Mouse (Mus musculus) midbrain, embryonic 14.5 days (tissue): ENCODE results near the gene Olfr361. TPM values are rescaled to one million over a fixed set of nuclear protein-coding genes. Genes with fewer than 3 reads are reported as not detected.
"Not testable (repeated sequence)": the region's sequence is repeated elsewhere in the genome, so short reads cannot be mapped to it uniquely, and the experiment has no call there.

Experiments used
- ATAC-seq: fragments of 200-750 bp; cut with Nextera tagmentation; 2 replicates; pipeline ENCODE4 v1.8.0; 2017; ENCODE audit warnings: moderate number of reproducible peaks, moderate library complexity; ENCODE audit not compliant: low FRiP score, low TSS enrichment
- DNase-seq: peaks from one replicate; pipeline ENCODE4 v3.0.0-alpha.2; 2015
- H3K27ac ChIP-seq: fragments of 300-500 bp; sonication (generic); replicated peaks from 2 replicates; pipeline ENCODE4 v1.5.1; 2014; ENCODE audit warnings: mild to moderate bottlenecking, low read depth, low read length, moderate library complexity
- H3K27me3 ChIP-seq: fragments of 300-500 bp; sonication (generic); 2 replicates; pipeline ENCODE4 v1.6.1; 2014; ENCODE audit warnings: low read length, control low read depth, mixed read lengths; ENCODE audit not compliant: control insufficient read depth, insufficient read depth
- H3K36me3 ChIP-seq: fragments of 300-500 bp; sonication (generic); 2 replicates; pipeline ENCODE4 v1.6.1; 2014; ENCODE audit warnings: low read length, control low read depth; ENCODE audit not compliant: control insufficient read depth, insufficient read depth
- H3K4me1 ChIP-seq: fragments of 300-500 bp; sonication (generic); 2 replicates; pipeline ENCODE4 v1.6.1; 2014; ENCODE audit warnings: mild to moderate bottlenecking, antibody characterized with exemption, low read length, control low read depth; ENCODE audit not compliant: control insufficient read depth, insufficient read depth
- H3K4me2 ChIP-seq: fragments of 300-500 bp; sonication (generic); 2 replicates; pipeline ENCODE4 v1.6.1; 2014; ENCODE audit warnings: mild to moderate bottlenecking, low read length, moderate library complexity
- H3K4me3 ChIP-seq: fragments of 300-500 bp; sonication (generic); replicated peaks from 2 replicates; pipeline ENCODE4 v1.5.1; 2014; ENCODE audit warnings: low read depth, low read length
- H3K9ac ChIP-seq: fragments of 300-500 bp; sonication (generic); replicated peaks from 2 replicates; pipeline ENCODE4 v1.6.1; 2014; ENCODE audit warnings: mild to moderate bottlenecking, low read length, moderate library complexity
- H3K9me3 ChIP-seq: fragments of 300-500 bp; sonication (generic); 2 replicates; pipeline ENCODE4 v1.6.1; 2016; ENCODE audit warnings: low read length, control low read depth, mixed read lengths; ENCODE audit not compliant: control insufficient read depth
- WGBS: fragments of 180-500 bp; shearing (Covaris S2); extraction: QIAGEN DNeasy Blood & Tissue Kit; methylation state at CpG from one replicate; pipeline ENCODE4 v1.1.7; 2014; 5-methylcytosine and 5-hydroxymethylcytosine counted together
- polyA plus RNA-seq: library from polyadenylated mRNA; unstranded; fragments of >200 nt; fragmentation: Nextera tagmentation; extraction: Ambion mirVana; gene quantifications from 2 replicates; pipeline ENCODE4 v1.2.1, GENCODE M21; 2014

The Olfr361 gene
- not detected in 2 replicates for polyA plus RNA-seq

DNA sequence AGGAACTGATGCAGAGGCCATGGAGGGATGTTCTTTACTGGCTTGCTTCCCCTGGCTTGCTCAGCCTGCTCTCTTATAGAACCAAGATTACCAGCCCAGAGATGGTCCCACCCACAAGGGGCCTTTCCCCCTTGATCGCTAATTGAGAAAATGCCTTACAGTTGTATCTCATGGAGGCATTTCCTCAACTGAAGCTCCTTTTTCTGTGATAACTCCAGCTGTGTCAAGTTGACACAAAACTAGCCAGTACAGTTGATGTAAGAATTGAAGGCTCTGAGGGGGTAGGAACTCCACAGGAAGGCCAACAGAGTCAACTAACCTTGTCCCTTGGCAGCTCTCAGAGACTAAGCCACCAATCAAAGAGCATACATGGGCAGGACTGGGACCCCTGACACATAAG, at the start of gene Olfr361:
Gene Olfr361 (minus strand): TSS at position 101 of the 400 bp plus-strand sequence.
- 30% methylated on average over 1 of the region's 1 CpGs for WGBS
- ATAC-seq, H3K4me3 ChIP-seq, DNase-seq, H3K4me2 ChIP-seq, H3K27ac ChIP-seq, H3K9ac ChIP-seq, H3K4me1 ChIP-seq, H3K36me3 ChIP-seq, H3K9me3 ChIP-seq, H3K27me3 ChIP-seq: not testable (repeated sequence)

- no peak within 1 kb of the TSS for H3K9ac ChIP-seq
- no peak within 1 kb of the TSS for H3K4me3 ChIP-seq
- WGBS, result 91% methylated on average over 1 of the region's 1 CpGs
These were observed 28.7 kb upstream of the Olfr361 start, which contains the start of gene Olfr362 for GRCm38 (mm10) chr2:37117810-37118209. Olfr362 (minus strand) TSS chr2:37117910.

DNA sequence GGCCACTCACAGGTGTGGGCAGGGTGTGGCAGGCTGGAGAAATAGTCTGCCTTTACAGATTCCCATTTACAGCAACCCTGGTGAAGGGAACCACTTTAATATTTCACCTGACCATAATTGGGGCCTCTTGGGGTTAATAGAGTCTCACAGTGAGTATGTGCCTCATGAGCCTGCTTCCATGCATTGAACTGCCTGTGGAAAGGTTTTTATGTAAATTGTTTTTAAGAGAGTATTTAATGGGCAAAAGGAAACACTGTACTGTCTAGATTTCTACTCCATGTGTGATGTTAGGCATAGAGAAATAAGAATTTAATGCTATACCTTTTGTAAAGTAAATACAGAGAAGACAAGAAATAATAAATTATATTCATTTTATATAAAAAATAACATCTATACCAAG, 23.6 kb downstream of the Olfr361 start, which contains the start of gene Olfr360:
Gene Olfr360 (plus strand): TSS at position 301 of the 400 bp plus-strand sequence.
- no peaks in the 10 kb centered on the region for H3K36me3 ChIP-seq
- no peaks in the 10 kb centered on the region for H3K27me3 ChIP-seq
- H3K4me3 ChIP-seq, result no peak within 1 kb of the TSS
- H3K9me3 ChIP-seq, result peaks cover 3% of the 10 kb centered on the region; the same call in 1 of the 2 replicates
- no peak within 1 kb of the TSS for H3K27ac ChIP-seq
- no peak within 1 kb of the TSS for H3K4me2 ChIP-seq
- no peaks in the 10 kb centered on the region for H3K4me1 ChIP-seq
- ATAC-seq (no peak), DNase-seq (no peak)
- H3K9ac ChIP-seq, result no peak within 1 kb of the TSS

More at GRCm38 (mm10) chr2:37117810-37118209, 28.7 kb upstream of the Olfr361 start, which contains the start of gene Olfr362:
- H3K4me2 ChIP-seq, result no peak within 1 kb of the TSS
- H3K27me3 ChIP-seq, result no peaks in the 10 kb centered on the region
- DNase-seq (no peak), ATAC-seq (no peak)
- no peaks in the 10 kb centered on the region for H3K36me3 ChIP-seq
- H3K9me3 ChIP-seq, result peaks cover 8% of the 10 kb centered on the region; the same call in 1 of the 2 replicates
- H3K4me1 ChIP-seq, result no peaks in the 10 kb centered on the region
- no peak within 1 kb of the TSS for H3K27ac ChIP-seq

Other genes starting within 250 kb of the Olfr361 start
- gene Olfr350, start 243.0 kb downstream of the Olfr361 start, polyA plus RNA-seq, result not detected in 2 replicates
- not detected in 2 replicates for gene Olfr351, start 226.6 kb downstream of the Olfr361 start, polyA plus RNA-seq
- not detected in 2 replicates for gene Olfr352, start 220.8 kb downstream of the Olfr361 start, polyA plus RNA-seq
- gene Olfr353, start 196.4 kb downstream of the Olfr361 start, polyA plus RNA-seq, result not detected in 2 replicates
- not detected in 2 replicates for gene Olfr354, start 183.6 kb downstream of the Olfr361 start, polyA plus RNA-seq
- gene Olfr355, start 160.4 kb downstream of the Olfr361 start, polyA plus RNA-seq, result not detected in 2 replicates
- gene Olfr356, start 152.2 kb downstream of the Olfr361 start, polyA plus RNA-seq, result not detected in 2 replicates
- gene Olfr357, start 95.5 kb downstream of the Olfr361 start, polyA plus RNA-seq, result not detected in 2 replicates
- not detected in 2 replicates for gene Olfr358, start 80.0 kb downstream of the Olfr361 start, polyA plus RNA-seq
- not detected in 2 replicates for gene Olfr360, start 23.5 kb downstream of the Olfr361 start, polyA plus RNA-seq
- gene Olfr362, start 28.6 kb upstream of the Olfr361 start, polyA plus RNA-seq, result not detected in 2 replicates
- not detected in 2 replicates for gene Olfr364-ps1, start 50.0 kb upstream of the Olfr361 start, polyA plus RNA-seq
- not detected in 2 replicates for gene Olfr365, start 98.9 kb upstream of the Olfr361 start, polyA plus RNA-seq
- not detected in 2 replicates for gene Olfr366, start 122.3 kb upstream of the Olfr361 start, polyA plus RNA-seq
- gene Olfr368, start 237.2 kb upstream of the Olfr361 start, polyA plus RNA-seq, result not detected in 2 replicates